Mouse (Mus musculus) ES-E14 (cell line): Measurements from ENCODE around the gene Cyp2ab1. TPM values are rescaled to one million over a fixed set of nuclear protein-coding genes. Genes with fewer than 3 reads are reported as not detected.

Experiments used
- DNase-seq: peaks from one replicate; pipeline ENCODE4 v3.0.0-alpha.2; 2013; ENCODE audit warnings: low read depth, low spot score
- H3K27ac ChIP-seq: 2 replicates; pipeline ENCODE4 v1.5.1; 2012; ENCODE audit warnings: low read depth, mild to moderate bottlenecking, low read length, moderate library complexity, mixed read lengths; ENCODE audit not compliant: poor library complexity, insufficient read depth, severe bottlenecking
- H3K36me3 ChIP-seq: 2 replicates; pipeline ENCODE4 v1.6.1; 2012; ENCODE audit warnings: mild to moderate bottlenecking, low read length, moderate library complexity, mixed read lengths; ENCODE audit not compliant: control insufficient read depth, poor library complexity, insufficient read depth, severe bottlenecking
- H3K4me1 ChIP-seq, 2 experiments: fragments of 150-350 bp in 1 of 2; sonication (generic) in 1 of 2; 2 replicates each; pipeline ENCODE4 v1.6.1; 2012; ENCODE audit warnings: low read length in 2 of 2, mild to moderate bottlenecking in 1 of 2, mixed read lengths in 1 of 2; ENCODE audit not compliant: control insufficient read depth in 2 of 2, insufficient read depth in 2 of 2, poor library complexity in 1 of 2
- H3K4me3 ChIP-seq, 2 experiments: fragments of 150-350 bp in 1 of 2; sonication (generic) in 1 of 2; 2 replicates each; pipeline ENCODE4 v1.5.1; 2012; ENCODE audit warnings: low read length in 2 of 2, low read depth in 1 of 2, mild to moderate bottlenecking in 1 of 2, mixed read lengths in 1 of 2; ENCODE audit not compliant: insufficient read depth in 1 of 2, poor library complexity in 1 of 2, severe bottlenecking in 1 of 2
- H3K9ac ChIP-seq: 2 replicates; pipeline ENCODE4 v1.6.1; 2012; ENCODE audit warnings: low read depth, mild to moderate bottlenecking, low read length, mixed read lengths; ENCODE audit not compliant: poor library complexity, insufficient read depth, severe bottlenecking
- H3K9me3 ChIP-seq: fragments of 150-350 bp; sonication (generic); 2 replicates; pipeline ENCODE4 v1.6.1; 2012; ENCODE audit warnings: low read depth, mild to moderate bottlenecking, low read length; ENCODE audit not compliant: control insufficient read depth, insufficient read depth
- CHD2 ChIP-seq: IDR thresholded peaks from 2 replicates; pipeline ENCODE4 v1.6.1; 2014; ENCODE audit warnings: mild to moderate bottlenecking, low read depth, low read length, inconsistent platforms
- HCFC1 ChIP-seq: IDR thresholded peaks from 2 replicates; pipeline ENCODE4 v1.6.1; 2012; ENCODE audit warnings: low read length, inconsistent platforms, borderline replicate concordance; ENCODE audit not compliant: insufficient read depth
- MAFK ChIP-seq: IDR thresholded peaks from 2 replicates; pipeline ENCODE4 v1.6.1; 2014; ENCODE audit warnings: mild to moderate bottlenecking, low read depth, low read length, inconsistent platforms; ENCODE audit not compliant: insufficient read depth
- ZC3H11A ChIP-seq: IDR thresholded peaks from 2 replicates; pipeline ENCODE4 v1.6.1; 2012; ENCODE audit warnings: low read depth, mild to moderate bottlenecking, inconsistent platforms, low read length, borderline replicate concordance
- ZNF384 ChIP-seq: IDR thresholded peaks from 2 replicates; pipeline ENCODE4 v1.6.1; 2012; ENCODE audit warnings: low read depth, low read length, inconsistent platforms
- in situ Hi-C, 2 experiments: fragments of 600-800 bp; cut with MboI; formaldehyde crosslinking; loops; one replicate each; pipeline ENCODE4 v1.15.1; 2025; ENCODE audit warnings: low sequenced_read_pairs in 2 of 2, inconsistent platforms in 1 of 2; ENCODE audit not compliant: unreplicated experiment in 2 of 2
- total RNA-seq: library from RNA; depleted of rRNA; stranded (reverse); fragments of 300-350 nt; gene quantifications from 2 replicates; pipeline ENCODE4 v1.2.3, GENCODE M21; 2012

The Cyp2ab1 gene
- total RNA-seq, 1 experiment: 0.36 TPM

DNA sequence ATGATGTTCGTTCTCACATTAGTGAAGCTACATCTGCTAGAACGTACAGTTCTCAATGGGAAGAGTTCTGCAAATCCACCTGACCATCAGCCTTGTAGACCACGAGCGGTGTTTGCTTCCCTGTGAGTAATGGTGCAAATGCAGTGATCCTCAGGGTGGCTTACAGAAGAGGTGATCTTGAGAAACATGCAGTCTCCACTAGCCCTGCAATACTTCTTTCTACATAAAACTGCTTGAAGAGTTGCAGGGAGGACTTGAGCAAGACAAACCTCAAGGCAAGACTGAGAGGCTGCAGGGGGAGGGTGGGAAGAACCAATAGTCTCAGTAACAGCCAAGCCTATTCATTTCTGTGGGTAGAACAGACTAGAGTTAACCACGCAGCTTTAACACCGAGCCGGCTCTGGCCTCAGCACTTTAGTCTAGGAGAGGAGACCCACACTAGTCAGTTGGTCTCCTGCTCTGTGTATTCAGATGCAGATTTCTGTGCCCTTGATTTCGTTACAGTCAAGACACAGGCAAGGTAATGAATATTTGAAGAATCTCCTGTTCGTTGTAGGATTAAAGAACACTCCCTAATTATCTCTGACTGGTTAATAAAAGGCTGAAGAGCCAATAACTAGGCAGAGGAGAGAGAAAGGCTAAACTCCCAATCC is 34.6 kb upstream of the Cyp2ab1 start:
- peak overlapping the region; percentile 59; the same call in 1 of the 2 replicates for H3K27ac ChIP-seq
- no peaks in the 10 kb centered on the region for H3K9me3 ChIP-seq
- DNase-seq: no peak
- peak overlapping the region; percentile 23; the same call in 1 of the 2 replicates for H3K9ac ChIP-seq
- H3K36me3 ChIP-seq: peaks cover 28% of the 10 kb centered on the region
- in situ Hi-C loops: no loop called here
- peaks cover 11 to 15% of the 10 kb centered on the region in 2 experiments; a peak in 3 of 4 replicates for H3K4me1 ChIP-seq
- H3K4me3 ChIP-seq: no peak overlapping the region
- TF ChIP-seq MAFK (no peak), ZC3H11A (no peak), ZNF384 (no peak), HCFC1 (no peak), CHD2 (no peak)

DNA sequence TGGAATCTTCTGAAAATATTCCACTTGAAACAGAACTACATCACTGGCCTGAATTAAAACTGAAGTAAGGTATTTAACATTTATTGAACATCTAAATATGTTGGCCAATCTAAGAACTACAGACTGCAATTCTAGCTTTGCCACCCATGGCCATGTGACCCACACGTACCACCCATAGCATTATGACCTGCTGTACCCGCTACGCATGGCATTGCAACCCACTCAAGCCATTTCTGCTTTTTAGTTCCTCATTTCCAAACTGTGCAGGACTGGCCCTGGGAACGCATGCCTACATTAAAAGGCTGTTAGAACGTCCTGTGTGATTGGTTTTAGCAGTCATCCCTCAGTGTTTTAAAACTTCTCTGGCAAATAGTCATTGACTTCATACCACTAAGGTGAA is 32.6 kb upstream of the Cyp2ab1 start:
- TF ChIP-seq HCFC1: no peak
- no peak for TF ChIP-seq ZNF384
- no peak for TF ChIP-seq MAFK
- no peak for TF ChIP-seq ZC3H11A
- no peak for TF ChIP-seq CHD2
- Histone ChIP-seq H3K27ac (no peak overlapping the region), H3K4me1 (peaks cover 9 to 15% of the 10 kb centered on the region in 2 experiments; a peak in 3 of 4 replicates), H3K4me3 (no peak overlapping the region), H3K36me3 (peaks cover 27% of the 10 kb centered on the region), H3K9ac (no peak overlapping the region), H3K9me3 (no peaks in the 10 kb centered on the region)
- in situ Hi-C loops: no loop called here
- no peak for DNase-seq

DNA sequence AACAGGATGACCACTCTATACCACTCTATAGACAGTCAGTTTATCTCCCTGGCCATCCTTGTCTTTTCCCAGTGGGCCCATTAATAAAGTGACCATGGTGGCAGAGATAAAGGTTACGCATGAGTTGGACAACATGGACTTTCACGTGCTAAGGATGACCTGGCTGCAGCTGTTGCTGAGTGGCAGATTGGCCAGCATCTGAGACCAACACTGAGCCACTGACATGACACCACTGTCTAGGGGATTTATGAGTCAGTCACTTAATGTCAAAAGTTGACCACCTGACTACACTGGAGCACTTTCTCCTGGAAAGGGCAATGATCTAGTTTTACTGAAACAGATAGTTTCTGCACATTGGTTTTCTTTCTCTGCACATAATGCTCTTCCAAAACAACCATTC is 29.6 kb upstream of the Cyp2ab1 start:
- peaks cover 0 to 5% of the 10 kb centered on the region in 2 experiments; a peak in 1 of 4 replicates for H3K4me1 ChIP-seq
- no peaks in the 10 kb centered on the region for H3K9me3 ChIP-seq
- in situ Hi-C loops: no loop called here
- DNase-seq: no peak
- no peak for TF ChIP-seq CHD2
- TF ChIP-seq ZC3H11A: no peak
- no peak for TF ChIP-seq HCFC1
- no peak for TF ChIP-seq MAFK
- no peak for TF ChIP-seq ZNF384
- H3K27ac ChIP-seq: no peak overlapping the region
- H3K4me3 ChIP-seq: no peak overlapping the region
- H3K36me3 ChIP-seq: peaks cover 31% of the 10 kb centered on the region
- H3K9ac ChIP-seq: no peak overlapping the region

DNA sequence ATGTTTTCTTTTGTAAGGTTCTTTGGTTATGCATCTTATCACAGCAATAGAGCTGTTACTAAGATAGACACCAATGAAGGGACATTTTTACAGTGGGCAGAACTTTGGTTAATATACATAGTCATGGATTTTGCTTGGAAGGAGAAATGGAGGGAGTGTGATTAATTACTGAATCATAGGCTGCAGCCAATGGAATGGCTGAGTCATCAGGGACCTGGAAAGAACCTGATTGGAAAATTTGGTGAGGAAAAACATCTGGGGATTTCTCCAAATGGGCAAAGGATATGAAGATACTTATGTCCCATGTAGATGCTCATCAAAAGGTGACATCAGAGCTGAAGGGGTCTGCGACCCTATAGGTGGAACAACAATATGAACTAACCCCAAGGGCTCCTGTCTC is 28.8 kb upstream of the Cyp2ab1 start:
- in situ Hi-C loops: no loop called here
- Histone ChIP-seq H3K9ac (no peak overlapping the region), H3K27ac (no peak overlapping the region), H3K4me1 (peaks cover 0 to 2% of the 10 kb centered on the region in 2 experiments; a peak in 1 of 4 replicates), H3K9me3 (no peaks in the 10 kb centered on the region), H3K4me3 (no peak overlapping the region), H3K36me3 (peaks cover 31% of the 10 kb centered on the region)
- no peak for TF ChIP-seq MAFK
- no peak for TF ChIP-seq CHD2
- TF ChIP-seq HCFC1: no peak
- no peak for TF ChIP-seq ZC3H11A
- TF ChIP-seq ZNF384: no peak
- DNase-seq: no peak
